Mouse (Mus musculus) brain, embryonic 14.5 days (tissue): ENCODE measurements around the gene Fkbp8.

ENCODE experiments used
- CTCF ChIP-seq: fragments of 200-500 bp; IDR thresholded peaks from 2 replicates; pipeline ENCODE4 v1.5.1; 2012; ENCODE audit warnings: inconsistent platforms, mild to moderate bottlenecking, moderate library complexity, borderline replicate concordance; ENCODE audit not compliant: insufficient read depth, insufficient read length; ENCODE audit errors: extremely low read depth
- POLR2A ChIP-seq: fragments of 200-500 bp; IDR thresholded peaks from 2 replicates; pipeline ENCODE4 v1.6.1; 2012; ENCODE audit warnings: mild to moderate bottlenecking, inconsistent platforms, borderline replicate concordance; ENCODE audit not compliant: poor library complexity, insufficient read depth, insufficient read length, severe bottlenecking; ENCODE audit errors: extremely low read depth

DNA sequence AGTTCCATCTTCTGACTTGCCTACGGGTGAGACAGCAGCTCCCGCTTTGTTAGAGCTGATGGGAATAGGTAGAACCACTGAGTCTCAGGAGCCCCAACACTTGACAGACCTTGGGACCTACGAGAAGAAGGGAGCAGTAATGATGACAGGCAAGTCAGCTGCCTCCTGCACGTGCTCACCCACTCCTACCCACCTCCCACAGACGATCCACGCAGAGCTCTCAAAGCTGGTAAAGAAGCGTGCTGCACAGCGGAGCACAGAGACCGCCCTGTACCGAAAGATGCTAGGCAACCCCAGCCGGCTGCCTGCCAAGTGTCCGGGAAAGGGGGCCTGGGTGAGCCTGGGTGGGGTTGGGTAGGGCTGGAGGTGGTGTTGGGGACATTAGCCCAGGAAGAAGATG lies 6.8 kb downstream of the Fkbp8 start:
- no peak for TF ChIP-seq POLR2A
- no peak for TF ChIP-seq CTCF
